Mouse (Mus musculus): ENCODE data around the gene Tfap4. TPM values are rescaled to one million over a fixed set of nuclear protein-coding genes. Genes with fewer than 3 reads are reported as not detected.

Tfap4 gene
- total RNA-seq, 2 experiments from 2014 or later, result 2.9 to 4.3 TPM

DNA sequence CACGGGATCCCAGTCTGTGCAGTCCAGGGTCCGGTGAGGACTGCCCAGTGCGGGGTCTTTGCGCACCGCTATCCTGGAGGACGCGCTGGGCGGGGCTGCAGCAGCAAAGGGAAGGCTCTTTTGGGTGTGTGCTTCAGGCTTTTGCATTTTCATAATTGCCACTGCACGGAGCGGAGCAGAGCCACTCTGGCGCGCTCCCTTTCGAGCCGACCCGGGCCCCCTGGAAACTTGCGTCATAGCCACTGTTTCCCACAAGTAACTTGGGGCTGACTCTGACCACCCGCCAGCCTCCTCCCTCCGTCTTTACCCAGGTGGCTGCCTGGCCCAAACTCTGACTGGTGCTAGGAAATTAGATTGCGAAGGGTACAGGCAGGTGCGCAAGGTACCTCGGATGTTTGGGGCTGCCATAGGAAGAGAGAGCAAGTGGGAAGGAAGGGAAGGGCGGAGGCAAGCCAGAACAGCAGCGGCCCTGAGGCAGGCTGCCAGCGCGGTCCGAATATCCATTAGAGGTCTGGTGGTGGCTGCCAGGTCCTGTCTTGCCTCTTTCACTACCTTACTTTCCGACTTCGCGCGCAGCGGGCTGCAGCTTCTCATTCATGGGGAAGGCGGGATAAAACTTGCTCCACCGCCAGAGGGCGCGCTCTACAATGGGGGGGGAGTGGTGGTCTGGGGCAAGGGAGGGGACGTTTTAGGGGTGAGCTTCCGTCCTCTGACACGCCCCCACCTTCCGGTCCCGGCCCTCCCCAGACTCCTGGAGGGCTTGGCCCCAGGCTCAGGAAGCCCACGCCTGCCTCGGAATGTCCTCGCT, 695 bp upstream of the Tfap4 start:
- Histone ChIP-seq H3K4me3 (peak overlapping the region; percentile 83), H3K27ac (peak overlapping the region; percentile 96)
- DNase-seq (ENCODE audit: extremely low spot score in 1 of 2, low spot score in 2 of 2), result peak; percentile 29 to 47
- intact Hi-C loops (cut with DNase I), result no loop called here
- peak; percentile 61 for TF ChIP-seq CTCF (IDR thresholded peaks at IDR 0.05)

DNA sequence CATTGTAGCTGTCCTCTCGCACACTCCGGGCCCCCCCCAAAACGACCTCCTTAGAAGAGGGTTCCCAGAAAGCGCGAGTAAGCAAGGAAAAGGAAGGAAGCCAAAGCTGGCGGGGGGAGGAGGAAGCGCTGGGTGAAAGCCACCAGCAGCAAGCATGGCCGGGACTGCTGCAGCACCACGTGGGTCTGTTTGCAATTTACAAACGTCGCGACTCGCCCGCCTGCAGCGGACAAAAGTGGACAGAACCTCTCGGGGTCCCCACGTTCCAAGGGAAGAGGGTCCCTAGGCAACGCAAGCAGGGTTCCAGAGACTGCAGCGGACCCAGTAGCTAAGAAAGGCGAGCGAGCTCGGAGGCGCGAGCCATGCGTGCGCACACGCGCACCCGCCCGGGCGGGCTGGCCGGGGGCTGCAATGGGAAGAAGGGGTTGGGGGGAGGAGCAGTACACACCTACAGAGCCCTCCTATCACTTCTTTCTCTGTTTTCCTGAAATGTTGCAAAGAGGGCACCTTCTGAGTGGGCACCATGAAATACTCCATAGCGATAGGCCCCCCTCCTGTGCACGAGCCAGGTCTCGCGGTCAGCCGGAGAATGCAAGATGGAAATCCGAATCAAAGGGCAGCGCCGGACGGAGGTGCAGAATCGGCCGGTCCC, 548 bp downstream of the Tfap4 start:
- peak; percentile 66 to 72 for DNase-seq (ENCODE audit: extremely low spot score in 1 of 2, low spot score in 2 of 2)
- intact Hi-C loops (cut with DNase I), result loop anchor here (10.0 kb wide), 1 partner anchor 484 kb away; the partner anchor contains the start of gene Trap1
- TF ChIP-seq CTCF (IDR thresholded peaks at IDR 0.05), result no peak
- Histone ChIP-seq H3K4me3 (peak overlapping the region; percentile 83), H3K27ac (peak overlapping the region; percentile 96)

DNA sequence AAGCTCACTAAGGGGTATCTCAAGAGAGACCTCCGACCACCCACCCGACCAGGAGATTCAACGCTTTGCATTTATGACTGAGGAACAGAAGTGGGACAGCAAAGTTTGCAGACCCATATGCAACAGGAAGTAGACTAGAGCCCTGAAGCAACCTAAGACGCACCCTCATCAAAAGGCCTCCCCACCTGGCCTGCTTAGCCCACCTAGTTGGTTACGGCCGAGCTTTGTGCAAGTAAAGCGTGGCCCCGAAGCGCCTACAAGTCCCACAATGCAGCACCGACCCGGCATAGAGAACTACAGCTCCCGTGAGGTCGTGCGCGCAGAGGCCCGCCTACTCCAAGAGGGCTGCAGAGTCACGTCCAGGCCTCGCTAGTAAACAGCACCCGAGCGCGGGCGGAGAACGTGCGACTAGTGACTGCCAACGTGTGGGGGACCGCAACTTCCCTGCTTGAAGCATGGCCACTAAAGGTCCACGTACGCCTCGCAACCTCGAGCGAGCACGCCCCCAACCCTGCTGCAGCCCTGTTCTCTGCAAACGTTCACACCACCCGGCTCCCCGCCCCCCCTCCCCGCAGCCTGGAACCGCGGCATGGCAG, 1.2 kb downstream of the Tfap4 start:
- peak overlapping the region; percentile 83 for H3K4me3 ChIP-seq
- peak; percentile 88 to 90 for DNase-seq (ENCODE audit: extremely low spot score in 1 of 2, low spot score in 2 of 2)
- peak overlapping the region; percentile 96 for H3K27ac ChIP-seq
- no peak for TF ChIP-seq CTCF (IDR thresholded peaks at IDR 0.05)
- intact Hi-C loops (cut with DNase I), result loop anchor here (10.0 kb wide), 1 partner anchor 484 kb away; the partner anchor contains the start of gene Trap1

DNA sequence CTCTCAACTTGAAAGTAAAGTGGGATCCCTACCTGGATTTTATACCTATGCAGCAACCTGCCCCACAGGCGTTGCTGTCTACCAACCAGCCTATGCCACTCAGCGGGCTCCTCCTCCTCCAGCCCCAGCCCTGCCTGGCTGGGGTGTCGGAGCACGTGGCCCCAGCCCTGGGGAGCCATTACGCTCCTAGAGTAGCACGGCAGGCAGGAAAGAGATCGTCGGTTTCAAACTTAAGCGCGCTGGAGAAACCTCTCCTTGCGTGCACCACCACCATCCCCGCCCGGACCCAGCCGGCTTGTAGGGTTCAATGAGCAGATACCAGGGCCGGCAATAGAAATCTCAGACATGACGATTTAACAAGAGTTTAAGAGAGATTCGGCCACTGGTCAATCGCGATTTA, 1.7 kb downstream of the Tfap4 start:
- peak overlapping the region; percentile 83 for H3K4me3 ChIP-seq
- no peak for TF ChIP-seq CTCF (IDR thresholded peaks at IDR 0.05)
- peak overlapping the region; percentile 96 for H3K27ac ChIP-seq
- intact Hi-C loops (cut with DNase I), result loop anchor here (10.0 kb wide), 1 partner anchor 483 kb away; the partner anchor contains the start of gene Trap1
- peak; percentile 58 to 59 for DNase-seq (ENCODE audit: extremely low spot score in 1 of 2, low spot score in 2 of 2)

DNA sequence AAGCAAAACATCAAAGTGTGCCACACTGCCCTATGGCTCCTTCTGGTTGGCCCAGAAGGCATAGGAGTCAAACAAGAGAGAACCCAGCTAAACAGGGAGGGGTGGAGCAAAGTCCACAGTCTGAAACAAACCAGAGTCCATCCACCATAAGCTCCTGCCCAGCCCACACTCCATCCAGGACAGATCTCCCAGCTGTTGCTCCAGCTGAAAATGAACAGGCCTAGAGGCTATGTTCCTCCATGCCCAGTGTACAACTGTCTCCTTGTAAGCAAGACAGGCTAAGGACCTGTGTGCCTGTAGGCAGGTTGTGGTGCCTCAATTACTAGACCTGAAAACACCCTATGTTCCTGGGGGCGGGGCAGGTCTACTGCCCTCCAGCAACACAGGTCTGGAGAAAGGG, 2.6 kb downstream of the Tfap4 start:
- Histone ChIP-seq H3K4me3 (no peak overlapping the region), H3K27ac (no peak overlapping the region)
- no peak for TF ChIP-seq CTCF (IDR thresholded peaks at IDR 0.05)
- intact Hi-C loops (cut with DNase I), result loop anchor here (10.0 kb wide), 1 partner anchor 482 kb away; the partner anchor contains the start of gene Trap1
- DNase-seq (ENCODE audit: extremely low spot score in 1 of 2, low spot score in 2 of 2), result no peak

DNA sequence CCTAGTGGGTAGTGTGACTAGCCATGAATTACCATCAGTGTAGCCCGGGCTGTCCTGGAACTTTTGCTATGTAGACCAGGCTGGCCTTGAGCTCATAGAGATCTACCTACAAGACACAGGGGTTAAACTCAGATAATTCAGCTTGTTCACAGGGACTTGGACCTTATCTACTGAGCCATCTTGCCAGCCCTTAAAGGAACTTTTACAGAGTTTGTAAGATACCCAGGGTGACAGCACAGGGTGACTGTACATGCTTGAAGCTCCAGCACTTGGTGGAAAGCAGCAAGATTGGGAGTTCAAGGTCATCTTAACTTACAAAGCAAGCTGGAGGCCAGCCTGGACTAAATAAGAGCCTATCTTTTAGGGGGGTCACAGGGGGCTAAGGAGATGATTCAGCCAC, 4.1 kb downstream of the Tfap4 start:
- intact Hi-C loops (cut with DNase I), result loop anchor here (10.0 kb wide), 1 partner anchor 481 kb away; the partner anchor contains the start of gene Trap1
- TF ChIP-seq CTCF (IDR thresholded peaks at IDR 0.05), result no peak
- H3K27ac ChIP-seq, result no peak overlapping the region
- no peak overlapping the region for H3K4me3 ChIP-seq
- no peak for DNase-seq (ENCODE audit: extremely low spot score in 1 of 2, low spot score in 2 of 2)

DNA sequence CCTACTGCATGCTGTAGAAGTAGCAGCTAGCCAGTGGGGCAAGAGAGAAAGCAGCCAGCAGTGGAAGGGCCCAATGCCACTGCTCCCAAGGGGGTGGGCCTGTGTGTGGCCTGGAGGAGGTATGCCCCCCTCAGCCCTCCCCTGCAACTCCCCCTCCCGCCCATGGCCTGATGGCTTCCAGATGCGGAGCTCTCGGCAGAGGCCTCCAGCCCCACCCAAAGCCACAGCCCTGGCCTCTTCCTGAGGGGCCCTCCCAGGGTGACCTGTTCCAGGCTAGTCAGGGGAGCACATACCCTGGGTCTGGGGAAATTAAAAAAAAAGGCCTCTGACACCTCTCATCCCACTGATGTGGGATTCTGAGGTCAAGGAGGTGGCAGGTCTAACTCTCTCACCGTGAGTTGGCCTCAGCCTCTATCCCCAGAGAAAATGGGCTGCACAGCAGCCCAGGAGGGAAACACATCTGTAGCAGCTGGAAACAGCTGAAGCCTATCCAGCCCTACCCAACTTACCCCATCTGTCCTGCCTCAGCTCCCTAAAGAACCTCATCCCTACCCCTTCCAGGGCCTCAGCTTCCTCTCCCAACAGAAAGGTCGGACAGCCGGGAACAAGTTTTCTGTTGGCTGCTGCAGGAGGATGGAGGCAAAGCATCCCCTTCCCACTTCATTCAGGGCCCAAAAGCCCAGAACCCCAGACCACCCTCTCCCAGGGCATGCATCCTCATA, 6.7 kb downstream of the Tfap4 start:
- intact Hi-C loops (cut with DNase I), result loop anchor here (10.0 kb wide), 1 partner anchor 478 kb away; the partner anchor contains the start of gene Trap1

DNA sequence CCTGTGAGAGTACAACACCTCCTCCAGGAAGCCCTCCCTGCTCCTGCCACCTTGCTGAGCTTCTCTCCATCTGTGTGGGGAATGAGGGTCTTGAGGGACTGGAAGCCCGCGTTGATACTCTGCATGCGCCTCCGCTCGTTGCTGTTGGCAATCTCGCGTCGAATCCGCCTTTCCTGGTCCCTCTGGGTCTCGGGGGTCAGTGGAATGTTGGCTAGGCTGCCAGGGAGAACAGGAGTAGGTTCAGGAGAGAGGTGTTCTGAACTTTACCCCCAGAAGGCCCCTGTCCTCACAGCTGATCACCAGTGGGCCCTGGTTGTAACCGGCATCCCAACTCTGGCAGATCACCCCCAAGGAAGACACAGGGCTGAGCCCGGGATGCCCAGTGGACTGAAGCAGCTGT, 7.8 kb downstream of the Tfap4 start:
- Histone ChIP-seq H3K27ac (no peak overlapping the region), H3K4me3 (no peak overlapping the region)
- no peak for TF ChIP-seq CTCF (IDR thresholded peaks at IDR 0.05)
- no peak for DNase-seq (ENCODE audit: extremely low spot score in 1 of 2, low spot score in 2 of 2)
- intact Hi-C loops (cut with DNase I), result loop anchor here (2.0 to 10.0 kb wide), 2 partner anchors 55 to 477 kb away; partner anchors contain the start of gene Trap1

More for the DNA sequence above, 6.7 kb downstream of the Tfap4 start:
- Histone ChIP-seq H3K27ac (no peak overlapping the region), H3K4me3 (no peak overlapping the region)
- no peak for DNase-seq (ENCODE audit: extremely low spot score in 1 of 2, low spot score in 2 of 2)
- TF ChIP-seq CTCF (IDR thresholded peaks at IDR 0.05), result no peak

DNA sequence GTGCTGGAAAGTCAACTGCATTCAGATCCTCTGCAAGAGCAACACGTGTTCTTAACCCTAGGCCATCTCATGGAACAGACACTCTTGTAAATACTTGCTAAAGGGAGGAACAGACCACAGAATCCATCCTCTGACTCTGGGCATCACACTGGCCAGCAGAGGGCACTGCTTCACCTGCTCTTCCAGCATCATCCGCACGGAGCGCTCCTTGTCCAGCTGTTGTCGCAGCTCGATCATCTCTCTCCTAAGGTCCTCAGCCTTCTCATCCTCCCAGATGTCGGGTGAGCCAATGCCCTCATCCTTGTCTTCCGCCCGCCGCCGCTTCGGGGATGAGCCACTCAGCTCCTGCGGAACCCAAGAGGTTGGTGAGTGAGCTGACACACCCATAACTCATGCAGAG, 8.6 kb downstream of the Tfap4 start:
- DNase-seq (ENCODE audit: extremely low spot score in 1 of 2, low spot score in 2 of 2), result peak; percentile 58 to 66
- Histone ChIP-seq H3K4me3 (no peak overlapping the region), H3K27ac (no peak overlapping the region)
- intact Hi-C loops (cut with DNase I), result loop anchor here (2.0 to 10.0 kb wide), 2 partner anchors 56 to 476 kb away; partner anchors contain the start of gene Trap1
- TF ChIP-seq CTCF (IDR thresholded peaks at IDR 0.05), result peak; percentile 98

DNA sequence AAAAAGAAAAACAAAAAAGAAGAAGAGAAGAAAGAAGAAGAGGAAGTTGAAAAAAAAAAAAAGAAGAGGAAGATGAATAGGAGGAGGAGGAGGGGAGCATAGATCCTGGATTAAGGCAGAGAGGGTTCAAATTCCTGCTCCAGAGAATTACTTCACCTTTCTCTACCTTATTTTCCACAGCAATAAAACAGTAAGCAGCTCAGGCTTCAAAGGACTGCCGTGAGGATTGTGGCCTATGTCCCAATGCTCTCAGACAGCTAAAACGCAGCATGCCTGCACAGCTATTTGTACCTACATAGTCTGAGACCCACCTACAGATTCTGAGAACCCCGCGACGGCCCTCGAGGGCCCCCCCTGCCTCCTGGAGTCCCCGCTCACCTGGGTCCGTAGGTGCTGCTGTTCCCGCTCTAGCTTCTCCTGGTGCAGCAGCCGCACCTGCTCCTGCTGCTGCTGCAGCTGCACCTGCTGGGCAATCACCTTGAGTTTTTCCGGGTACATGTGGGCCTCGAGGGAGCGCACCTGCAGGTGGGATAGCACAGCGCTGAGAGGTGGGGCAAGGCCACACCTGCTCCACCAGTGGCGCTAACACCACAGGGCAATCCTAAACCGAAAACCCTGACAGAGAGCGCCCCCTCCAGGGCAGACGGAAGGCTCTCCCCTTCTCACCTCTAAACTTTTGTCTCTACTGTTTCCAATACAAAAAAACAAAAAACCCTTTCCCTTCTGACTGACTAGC, 10.5 kb downstream of the Tfap4 start:
- intact Hi-C loops (cut with DNase I), result no loop called here
- no peak; the same call in 1 of the 2 replicates for TF ChIP-seq CTCF (IDR thresholded peaks at IDR 0.05)
- DNase-seq (ENCODE audit: extremely low spot score in 1 of 2, low spot score in 2 of 2), result no peak
- Histone ChIP-seq H3K4me3 (no peak overlapping the region), H3K27ac (no peak overlapping the region)
